Mouse (Mus musculus) intestine, embryonic 16.5 days (tissue): ENCODE measurements at regions not wholly inside any gene's neighbourhood (a gene's known extent, or its start where the extent isn't known, plus 50 kb on each side); places are given as distances from the start of the nearest gene placed in this dataset.

Source experiments
- ATAC-seq: fragments of 200-750 bp; cut with Nextera tagmentation; 2 replicates; pipeline ENCODE4 v1.8.0; 2017; ENCODE audit warnings: moderate TSS enrichment, moderate library complexity
- H3K27ac ChIP-seq: fragments of 300-500 bp; sonication (generic); 2 replicates; pipeline ENCODE4 v1.5.1; 2014; ENCODE audit warnings: mild to moderate bottlenecking, low read length
- H3K27me3 ChIP-seq: fragments of 300-500 bp; sonication (generic); replicated peaks from 2 replicates; pipeline ENCODE4 v1.6.1; 2014; ENCODE audit warnings: low read length, control low read depth, mixed read lengths; ENCODE audit not compliant: control insufficient read depth, insufficient read depth
- H3K36me3 ChIP-seq: fragments of 300-500 bp; sonication (generic); 2 replicates; pipeline ENCODE4 v1.6.1; 2014; ENCODE audit warnings: low read length, control low read depth; ENCODE audit not compliant: control insufficient read depth, insufficient read depth
- H3K4me1 ChIP-seq: fragments of 300-500 bp; sonication (generic); 2 replicates; pipeline ENCODE4 v1.6.1; 2014; ENCODE audit warnings: low read length, control low read depth, mixed read lengths; ENCODE audit not compliant: control insufficient read depth, insufficient read depth
- H3K4me2 ChIP-seq: fragments of 300-500 bp; sonication (generic); 2 replicates; pipeline ENCODE4 v1.6.1; 2014; ENCODE audit warnings: low read depth, low read length, control low read depth
- H3K4me3 ChIP-seq: fragments of 300-500 bp; sonication (generic); 2 replicates; pipeline ENCODE4 v1.5.1; 2014; ENCODE audit warnings: mild to moderate bottlenecking, low read length
- H3K9ac ChIP-seq: fragments of 300-500 bp; sonication (generic); 2 replicates; pipeline ENCODE4 v1.6.1; 2014; ENCODE audit warnings: low read depth, low read length
- H3K9me3 ChIP-seq: fragments of 300-500 bp; sonication (generic); 2 replicates; pipeline ENCODE4 v1.6.1; 2016; ENCODE audit warnings: low read length, control low read depth; ENCODE audit not compliant: control insufficient read depth
- whole genome bisulfite sequencing: fragments of 180-500 bp; shearing (Covaris S2); extraction: QIAGEN DNeasy Blood & Tissue Kit; methylation state at CpG from one replicate; pipeline ENCODE4 v1.1.7; 2014; 5-methylcytosine and 5-hydroxymethylcytosine counted together

- Histone ChIP-seq H3K27me3 (no peaks in the 10 kb centered on the region), H3K4me3 (no peak overlapping the region), H3K36me3 (no peaks in the 10 kb centered on the region), H3K27ac (no peak overlapping the region), H3K9ac (no peak overlapping the region), H3K4me2 (no peak overlapping the region), H3K9me3 (no peaks in the 10 kb centered on the region), H3K4me1 (no peaks in the 10 kb centered on the region)
- WGBS: 92% methylated on average over 2 of the region's 2 CpGs
- no peak for ATAC-seq
Measured at GRCm38 (mm10) chr1:18578625-18579024, 313.7 kb upstream of the Defb41 start.

- Histone ChIP-seq H3K36me3 (no peaks in the 10 kb centered on the region), H3K27ac (no peak overlapping the region), H3K27me3 (no peaks in the 10 kb centered on the region), H3K9ac (no peak overlapping the region), H3K4me3 (no peak overlapping the region), H3K4me1 (no peaks in the 10 kb centered on the region), H3K9me3 (no peaks in the 10 kb centered on the region), H3K4me2 (no peak overlapping the region)
- ATAC-seq: no peak
- 76% methylated on average over 2 of the region's 2 CpGs for WGBS
Measured at GRCm38 (mm10) chr1:18567086-18567485, 302.1 kb upstream of the Defb41 start.

GRCm38 (mm10) chr1:18551211-18551610 is 286.3 kb upstream of the Defb41 start:
- Histone ChIP-seq H3K4me1 (no peaks in the 10 kb centered on the region), H3K4me3 (no peak overlapping the region), H3K9ac (no peak overlapping the region), H3K9me3 (no peaks in the 10 kb centered on the region), H3K36me3 (no peaks in the 10 kb centered on the region), H3K27me3 (no peaks in the 10 kb centered on the region), H3K27ac (no peak overlapping the region), H3K4me2 (no peak overlapping the region)
- WGBS: 69% methylated on average over 2 of the region's 2 CpGs
- no peak for ATAC-seq

- peak; percentile 95 for ATAC-seq
- Histone ChIP-seq H3K4me1 (no peaks in the 10 kb centered on the region), H3K4me3 (no peak overlapping the region), H3K9ac (no peak overlapping the region), H3K27me3 (no peaks in the 10 kb centered on the region), H3K36me3 (no peaks in the 10 kb centered on the region), H3K4me2 (no peak overlapping the region), H3K27ac (no peak overlapping the region), H3K9me3 (no peaks in the 10 kb centered on the region)
- WGBS: 91% methylated on average over 1 of the region's 1 CpGs
Measured at GRCm38 (mm10) chr1:18531702-18532101, 266.8 kb upstream of the Defb41 start.

GRCm38 (mm10) chr1:18524485-18524884 is 259.5 kb upstream of the Defb41 start:
- Histone ChIP-seq H3K4me1 (no peaks in the 10 kb centered on the region), H3K27ac (no peak overlapping the region), H3K4me2 (no peak overlapping the region), H3K27me3 (no peaks in the 10 kb centered on the region), H3K9me3 (no peaks in the 10 kb centered on the region), H3K9ac (no peak overlapping the region), H3K36me3 (no peaks in the 10 kb centered on the region), H3K4me3 (no peak overlapping the region)
- ATAC-seq: peak; percentile 92
- WGBS: 54% methylated on average over 2 of the region's 2 CpGs

- Histone ChIP-seq H3K27ac (no peak overlapping the region), H3K9ac (no peak overlapping the region), H3K4me2 (no peak overlapping the region), H3K4me1 (no peaks in the 10 kb centered on the region), H3K9me3 (no peaks in the 10 kb centered on the region), H3K36me3 (no peaks in the 10 kb centered on the region), H3K27me3 (no peaks in the 10 kb centered on the region), H3K4me3 (no peak overlapping the region)
- peak; percentile 88 for ATAC-seq
- WGBS: 52% methylated on average over 2 of the region's 2 CpGs
Measured at GRCm38 (mm10) chr1:18522902-18523301, 258.0 kb upstream of the Defb41 start.

GRCm38 (mm10) chr1:18512764-18513163 is 247.8 kb upstream of the Defb41 start:
- Histone ChIP-seq H3K4me3 (no peak overlapping the region), H3K4me1 (no peaks in the 10 kb centered on the region), H3K27ac (no peak overlapping the region), H3K4me2 (no peak overlapping the region), H3K27me3 (no peaks in the 10 kb centered on the region), H3K36me3 (no peaks in the 10 kb centered on the region), H3K9me3 (no peaks in the 10 kb centered on the region), H3K9ac (no peak overlapping the region)
- ATAC-seq: no peak
- WGBS: 82% methylated on average over 3 of the region's 3 CpGs

GRCm38 (mm10) chr1:18498556-18498955 is 233.6 kb upstream of the Defb41 start:
- no peak overlapping the region for H3K4me2 ChIP-seq
- H3K36me3 ChIP-seq: no peaks in the 10 kb centered on the region
- no peaks in the 10 kb centered on the region for H3K4me1 ChIP-seq
- no peak overlapping the region for H3K27ac ChIP-seq
- no peak overlapping the region for H3K4me3 ChIP-seq
- no peaks in the 10 kb centered on the region for H3K9me3 ChIP-seq
- H3K9ac ChIP-seq: no peak overlapping the region
- no peaks in the 10 kb centered on the region for H3K27me3 ChIP-seq
- ATAC-seq: no peak
- WGBS: 79% methylated on average over 3 of the region's 3 CpGs

- no peak overlapping the region for H3K9ac ChIP-seq
- no peak overlapping the region for H3K4me2 ChIP-seq
- no peak overlapping the region for H3K4me3 ChIP-seq
- 87% methylated on average over 2 of the region's 2 CpGs for WGBS
- no peaks in the 10 kb centered on the region for H3K36me3 ChIP-seq
- no peaks in the 10 kb centered on the region for H3K4me1 ChIP-seq
- ATAC-seq: no peak
- H3K27ac ChIP-seq: no peak overlapping the region
- H3K27me3 ChIP-seq: no peaks in the 10 kb centered on the region
- H3K9me3 ChIP-seq: no peaks in the 10 kb centered on the region
Measured at GRCm38 (mm10) chr1:18468496-18468895, 203.6 kb upstream of the Defb41 start.

- H3K4me2 ChIP-seq: no peak overlapping the region
- no peak for ATAC-seq
- H3K4me3 ChIP-seq: no peak overlapping the region
- WGBS: 81% methylated on average over 3 of the region's 3 CpGs
- no peaks in the 10 kb centered on the region for H3K36me3 ChIP-seq
- H3K9ac ChIP-seq: no peak overlapping the region
- no peaks in the 10 kb centered on the region for H3K9me3 ChIP-seq
- no peaks in the 10 kb centered on the region for H3K4me1 ChIP-seq
- no peak overlapping the region for H3K27ac ChIP-seq
- no peaks in the 10 kb centered on the region for H3K27me3 ChIP-seq
Measured at GRCm38 (mm10) chr1:18465303-18465829, 200.4 kb upstream of the Defb41 start.
